16 mouse cellular contexts compared by ENCODE assay signal in genomic region chr13:102153785-102154608, GRCm38 (mm10).
DNase-seq lines count a peak whose midpoint lies in the region; ATAC-seq lines count a peak whose summit lies in the region.
"Had no signal": no experiment of that assay in that cellular context is flagged by ENCODE, and none has a peak within 500 bp of the region (broad histone marks: within the 10 kb centered on the region; RNA-seq: fewer than 3 reads in every experiment).

No protein-coding gene starts in this region.

- no peak overlapping the region for H3K9ac ChIP-seq in forebrain, embryonic 12.5 days
- no peak overlapping the region for H3K9ac ChIP-seq in neural tube, embryonic 11.5 days (ENCODE audit: low read length)
- no peak overlapping the region for H3K9ac ChIP-seq in forebrain, embryonic 14.5 days (ENCODE audit: low read length)
- H3K9ac ChIP-seq in forebrain, embryonic 16.5 days (replicated peaks; ENCODE audit: low read depth, low read length), result no peak overlapping the region
- H3K9ac ChIP-seq: embryonic facial prominence, embryonic 13.5 days; limb, embryonic 12.5 days had no signal

- no peak for DNase-seq in forebrain, embryonic 10.5 days (ENCODE audit: extremely low spot score, low spot score)
- DNase-seq in neural tube, embryonic 11.5 days (ENCODE audit: low spot score), result peak; percentile 33
- no peak for DNase-seq in neural tube, embryonic 10.5 days (ENCODE audit: extremely low spot score, low spot score)
- DNase-seq in kidney, postnatal 25 days, result peak; percentile 19 to 39
- DNase-seq in cerebellum, adult 8-10 months, result no peak
- no peak for DNase-seq in forebrain, embryonic 14.5 days (ENCODE audit: low spot score)
- DNase-seq: adrenal gland, adult 8-10 months; cerebellum, adult 11 months; heart, postnatal 10 days; layer of hippocampus, adult 9-11 months; spleen, adult 18-20 months; thymus, adult 2 months had no signal

- H3K4me1 ChIP-seq in forebrain, embryonic 12.5 days, result peaks cover 7% of the 10 kb centered on the region
- H3K4me1 ChIP-seq in forebrain, embryonic 10.5 days, result peaks cover 10% of the 10 kb centered on the region
- H3K4me1 ChIP-seq in neural tube, embryonic 11.5 days (ENCODE audit: control insufficient read depth, insufficient read depth, low read length), result no peaks in the 10 kb centered on the region
- no peaks in the 10 kb centered on the region for H3K4me1 ChIP-seq in forebrain, embryonic 14.5 days (ENCODE audit: control insufficient read depth, insufficient read depth, low read length)
- 0 out of 2 replicates have a peak, but pooled peaks cover 2% of the 10 kb centered on the region for H3K4me1 ChIP-seq in forebrain, embryonic 16.5 days (replicated peaks; ENCODE audit: control insufficient read depth, insufficient read depth, low read length)

- no peaks in the 10 kb centered on the region for H3K27me3 ChIP-seq in forebrain, embryonic 12.5 days
- H3K27me3 ChIP-seq in forebrain, embryonic 10.5 days (ENCODE audit: poor library complexity, severe bottlenecking), result no peaks in the 10 kb centered on the region
- H3K27me3 ChIP-seq in neural tube, embryonic 11.5 days (ENCODE audit: control insufficient read depth, insufficient read depth, low read length), result no peaks in the 10 kb centered on the region
- no peaks in the 10 kb centered on the region for H3K27me3 ChIP-seq in forebrain, embryonic 14.5 days (replicated peaks; ENCODE audit: control insufficient read depth, insufficient read depth, low read length)
- no peaks in the 10 kb centered on the region for H3K27me3 ChIP-seq in forebrain, embryonic 16.5 days (replicated peaks; ENCODE audit: control insufficient read depth, insufficient read depth, low read length)
- H3K27me3 ChIP-seq: embryonic facial prominence, embryonic 13.5 days; limb, embryonic 12.5 days had no signal

- H3K4me3 ChIP-seq in forebrain, embryonic 12.5 days (replicated peaks), result no peak overlapping the region
- H3K4me3 ChIP-seq in forebrain, embryonic 10.5 days, result no peak overlapping the region
- no peak overlapping the region for H3K4me3 ChIP-seq in neural tube, embryonic 11.5 days (ENCODE audit: low read depth, low read length)
- H3K4me3 ChIP-seq in forebrain, embryonic 14.5 days (ENCODE audit: low read depth, low read length), result no peak overlapping the region
- H3K4me3 ChIP-seq in forebrain, embryonic 16.5 days (replicated peaks; ENCODE audit: low read length), result no peak overlapping the region
- H3K4me3 ChIP-seq: embryonic facial prominence, embryonic 13.5 days; limb, embryonic 12.5 days had no signal

- no peaks in the 10 kb centered on the region for H3K36me3 ChIP-seq in forebrain, embryonic 12.5 days (replicated peaks)
- H3K36me3 ChIP-seq in forebrain, embryonic 10.5 days (replicated peaks), result no peaks in the 10 kb centered on the region
- H3K36me3 ChIP-seq in neural tube, embryonic 11.5 days (ENCODE audit: control insufficient read depth, insufficient read depth, low read length), result no peaks in the 10 kb centered on the region
- H3K36me3 ChIP-seq in forebrain, embryonic 14.5 days (ENCODE audit: control insufficient read depth, insufficient read depth, low read length), result no peaks in the 10 kb centered on the region
- no peaks in the 10 kb centered on the region for H3K36me3 ChIP-seq in forebrain, embryonic 16.5 days (ENCODE audit: control insufficient read depth, insufficient read depth)
- H3K36me3 ChIP-seq: embryonic facial prominence, embryonic 13.5 days; limb, embryonic 12.5 days had no signal

- no peak overlapping the region for H3K4me2 ChIP-seq in forebrain, embryonic 12.5 days
- no peak overlapping the region for H3K4me2 ChIP-seq in neural tube, embryonic 11.5 days (ENCODE audit: low read depth)
- no peak overlapping the region for H3K4me2 ChIP-seq in forebrain, embryonic 14.5 days (ENCODE audit: low read length)
- no peak overlapping the region for H3K4me2 ChIP-seq in forebrain, embryonic 16.5 days (ENCODE audit: low read length)
- H3K4me2 ChIP-seq: embryonic facial prominence, embryonic 13.5 days; limb, embryonic 12.5 days had no signal

- 57% methylated on average over 5 of the region's 5 CpGs for WGBS in forebrain, embryonic 12.5 days
- 72% methylated on average over 5 of the region's 5 CpGs for WGBS in forebrain, embryonic 10.5 days
- 56% methylated on average over 5 of the region's 5 CpGs for WGBS in neural tube, embryonic 11.5 days
- 66% methylated on average over 5 of the region's 5 CpGs for whole genome bisulfite sequencing in forebrain, embryonic 14.5 days
- WGBS in forebrain, embryonic 16.5 days, result 55% methylated on average over 5 of the region's 5 CpGs

- no peaks in the 10 kb centered on the region for H3K9me3 ChIP-seq in forebrain, embryonic 12.5 days
- no peaks in the 10 kb centered on the region for H3K9me3 ChIP-seq in forebrain, embryonic 10.5 days
- H3K9me3 ChIP-seq in neural tube, embryonic 11.5 days (ENCODE audit: control insufficient read depth, low read length), result no peaks in the 10 kb centered on the region
- H3K9me3 ChIP-seq in forebrain, embryonic 14.5 days (replicated peaks; ENCODE audit: control insufficient read depth, low read length), result no peaks in the 10 kb centered on the region
- no peaks in the 10 kb centered on the region for H3K9me3 ChIP-seq in forebrain, embryonic 16.5 days (ENCODE audit: control insufficient read depth, low read length)
- H3K9me3 ChIP-seq: embryonic facial prominence, embryonic 13.5 days; limb, embryonic 12.5 days had no signal

- no peak overlapping the region for H3K27ac ChIP-seq in forebrain, embryonic 12.5 days
- H3K27ac ChIP-seq in forebrain, embryonic 10.5 days, result no peak overlapping the region
- H3K27ac ChIP-seq in neural tube, embryonic 11.5 days (ENCODE audit: low read depth, low read length), result no peak overlapping the region
- no peak overlapping the region for H3K27ac ChIP-seq in forebrain, embryonic 14.5 days (ENCODE audit: low read depth, low read length)
- H3K27ac ChIP-seq in forebrain, embryonic 16.5 days (ENCODE audit: low read length), result no peak overlapping the region
- H3K27ac ChIP-seq: embryonic facial prominence, embryonic 13.5 days; limb, embryonic 12.5 days had no signal

- peak; percentile 63; the same call in 1 of the 2 replicates for ATAC-seq in forebrain, embryonic 12.5 days (ENCODE audit: low FRiP score)
- ATAC-seq in neural tube, embryonic 11.5 days (ENCODE audit: insufficient read depth, low FRiP score, low TSS enrichment), result no peak
- no peak for ATAC-seq in forebrain, embryonic 14.5 days
- ATAC-seq in forebrain, embryonic 16.5 days, result no peak

Comparison
In these comparisons a context has a peak if more than half of its experiments do, and no peak if none do; other contexts are left out.
1. DNase-seq: peak in neural tube, embryonic 11.5 days (single experiment) and kidney, postnatal 25 days (2 of 2); none in forebrain, embryonic 10.5 days (single experiment), neural tube, embryonic 10.5 days (single experiment), cerebellum, adult 8-10 months (single experiment) and forebrain, embryonic 14.5 days (single experiment).